Mouse (Mus musculus) neural tube, embryonic 13.5 days (tissue): ENCODE data around the gene Htra2. TPM values are rescaled to one million over a fixed set of nuclear protein-coding genes. Genes with fewer than 3 reads are reported as not detected.

Experiments
- ATAC-seq: fragments of 200-750 bp; cut with Nextera tagmentation; 2 replicates; pipeline ENCODE4 v1.8.0; 2017; ENCODE audit warnings: low read depth, mild to moderate bottlenecking, moderate TSS enrichment, moderate library complexity
- H3K27ac ChIP-seq: fragments of 300-500 bp; sonication (generic); replicated peaks from 2 replicates; pipeline ENCODE4 v1.5.1; 2015; ENCODE audit warnings: moderate library complexity, mild to moderate bottlenecking, inconsistent platforms
- H3K27me3 ChIP-seq: fragments of 300-500 bp; sonication (generic); 2 replicates; pipeline ENCODE4 v1.6.1; 2015; ENCODE audit warnings: mild to moderate bottlenecking, inconsistent platforms
- H3K36me3 ChIP-seq: fragments of 300-500 bp; sonication (generic); 2 replicates; pipeline ENCODE4 v1.6.1; 2015; ENCODE audit warnings: mild to moderate bottlenecking, inconsistent platforms
- H3K4me1 ChIP-seq: fragments of 300-500 bp; sonication (generic); replicated peaks from 2 replicates; pipeline ENCODE4 v1.6.1; 2015; ENCODE audit warnings: inconsistent platforms
- H3K4me2 ChIP-seq: fragments of 300-500 bp; sonication (generic); 2 replicates; pipeline ENCODE4 v1.6.1; 2015; ENCODE audit warnings: inconsistent platforms, mild to moderate bottlenecking, moderate library complexity
- H3K4me3 ChIP-seq: fragments of 300-500 bp; sonication (generic); 2 replicates; pipeline ENCODE4 v1.5.1; 2015; ENCODE audit warnings: mild to moderate bottlenecking, inconsistent platforms
- H3K9ac ChIP-seq: fragments of 300-500 bp; sonication (generic); 2 replicates; pipeline ENCODE4 v1.6.1; 2015; ENCODE audit warnings: moderate library complexity, mild to moderate bottlenecking, inconsistent platforms
- H3K9me3 ChIP-seq: fragments of 300-500 bp; sonication (generic); 2 replicates; pipeline ENCODE4 v1.6.1; 2016; ENCODE audit warnings: inconsistent platforms
- WGBS: fragments of 180-500 bp; shearing (Covaris S2); methylation state at CpG from one replicate; pipeline ENCODE4 v1.1.7; 2015; 5-methylcytosine and 5-hydroxymethylcytosine counted together
- polyA plus RNA-seq: library from polyadenylated mRNA; unstranded; fragments of >200 nt; fragmentation: Nextera tagmentation; extraction: Ambion mirVana; gene quantifications from 2 replicates; pipeline ENCODE4 v1.2.1, GENCODE M21; 2015

The Htra2 gene
- polyA plus RNA-seq, 1 experiment from 2014 or later, result 70.1 TPM

DNA sequence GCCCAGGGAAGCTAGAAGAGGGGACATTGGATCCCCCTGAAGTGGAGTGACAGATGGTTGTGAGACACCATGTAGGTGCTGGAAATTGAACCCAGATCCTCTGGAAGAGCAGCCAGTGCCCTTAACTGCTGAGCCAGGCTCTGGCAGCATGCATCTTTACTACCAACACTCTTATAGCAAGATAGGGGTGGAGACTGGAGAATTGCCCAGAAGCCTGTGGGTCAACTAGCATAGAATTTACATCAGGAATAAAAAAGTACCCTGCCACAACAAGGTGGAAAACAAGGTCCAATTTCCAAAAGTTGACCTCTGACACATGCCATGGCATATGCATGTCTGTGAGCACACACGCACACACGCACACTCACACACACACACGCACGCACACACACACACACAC lies 29.9 kb downstream of the Htra2 start:
- WGBS, result 91% methylated on average over 4 of the region's 4 CpGs
- Histone ChIP-seq H3K36me3 (no peaks in the 10 kb centered on the region), H3K4me2 (no peak overlapping the region), H3K9me3 (no peaks in the 10 kb centered on the region), H3K4me1 (no peaks in the 10 kb centered on the region; the same call in 1 of the 2 replicates), H3K4me3 (no peak overlapping the region), H3K27me3 (peaks cover 11% of the 10 kb centered on the region), H3K27ac (no peak overlapping the region), H3K9ac (no peak overlapping the region)
- ATAC-seq, result no peak

DNA sequence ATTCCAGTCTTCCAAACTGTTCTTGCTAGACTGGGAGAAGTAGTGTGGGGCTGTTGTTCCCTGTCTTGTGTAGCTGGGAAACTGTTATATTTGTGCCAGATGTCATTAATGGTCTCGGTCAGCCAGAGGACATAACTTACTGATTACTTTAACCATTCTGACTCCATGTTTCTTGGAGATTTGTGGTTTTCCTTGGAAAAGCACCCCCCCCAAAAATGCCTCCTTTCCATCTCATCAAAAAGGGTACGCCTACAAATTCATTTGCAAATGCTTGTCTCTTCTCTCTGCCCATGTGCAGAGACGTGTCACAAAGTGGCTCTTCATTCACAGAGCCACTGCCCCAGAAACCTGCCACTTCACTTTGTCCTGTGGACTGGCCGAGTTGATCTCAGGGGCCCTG lies 30.7 kb downstream of the Htra2 start:
- H3K9ac ChIP-seq, result no peak overlapping the region
- no peaks in the 10 kb centered on the region for H3K9me3 ChIP-seq
- H3K27me3 ChIP-seq, result 0 out of 2 replicates have a peak, but pooled peaks cover 3% of the 10 kb centered on the region
- WGBS, result 69% methylated on average over 4 of the region's 4 CpGs
- ATAC-seq, result no peak
- no peak overlapping the region for H3K4me3 ChIP-seq
- H3K4me2 ChIP-seq, result no peak overlapping the region
- no peak overlapping the region for H3K27ac ChIP-seq
- H3K36me3 ChIP-seq, result no peaks in the 10 kb centered on the region
- H3K4me1 ChIP-seq, result no peaks in the 10 kb centered on the region

DNA sequence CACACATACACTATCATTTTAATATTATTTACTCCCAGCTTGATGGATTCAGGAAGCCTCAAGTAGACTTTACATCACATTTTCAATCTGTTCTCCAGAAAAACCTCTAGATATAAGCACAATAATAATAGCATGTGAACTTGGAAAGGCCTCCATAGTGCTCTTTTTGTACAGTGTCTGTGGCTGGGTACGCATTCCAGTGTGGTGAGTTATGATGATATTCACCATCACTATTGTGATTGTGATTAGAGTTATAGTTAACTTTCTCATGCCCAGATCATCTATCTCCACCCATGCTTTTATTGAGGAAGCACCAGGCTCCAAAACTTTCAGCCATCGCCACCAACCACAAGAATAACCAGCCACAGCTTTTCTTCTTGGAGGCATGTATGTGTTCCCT lies 31.3 kb downstream of the Htra2 start:
- Histone ChIP-seq H3K27me3 (no peaks in the 10 kb centered on the region), H3K4me1 (no peaks in the 10 kb centered on the region), H3K9me3 (no peaks in the 10 kb centered on the region), H3K4me3 (no peak overlapping the region), H3K36me3 (no peaks in the 10 kb centered on the region), H3K27ac (no peak overlapping the region), H3K4me2 (no peak overlapping the region), H3K9ac (no peak overlapping the region)
- WGBS, result 95% methylated on average over 2 of the region's 2 CpGs
- no peak for ATAC-seq

DNA sequence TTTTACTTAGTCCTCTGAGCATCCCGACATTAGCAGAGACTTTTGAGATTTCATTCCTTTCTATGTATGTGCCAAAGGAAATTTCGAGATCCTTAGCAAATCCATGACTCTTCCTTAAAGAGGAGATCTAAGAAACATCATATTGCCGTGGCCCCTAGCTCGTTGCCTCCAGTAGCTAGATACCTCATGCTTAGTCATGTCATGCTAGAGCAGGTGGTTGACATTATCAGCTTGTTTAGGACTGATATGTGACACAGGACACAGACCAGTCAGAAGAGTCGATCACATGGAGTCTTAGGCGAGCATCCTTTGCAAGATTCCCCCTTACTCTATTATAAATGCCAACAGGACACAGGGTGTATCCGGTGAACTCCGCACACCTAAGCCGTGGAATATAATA lies 32.1 kb downstream of the Htra2 start:
- no peaks in the 10 kb centered on the region for H3K27me3 ChIP-seq
- H3K9ac ChIP-seq, result no peak overlapping the region
- ATAC-seq, result no peak
- no peaks in the 10 kb centered on the region for H3K4me1 ChIP-seq
- no peaks in the 10 kb centered on the region for H3K9me3 ChIP-seq
- 91% methylated on average over 9 of the region's 9 CpGs for WGBS
- H3K4me2 ChIP-seq, result no peak overlapping the region
- H3K27ac ChIP-seq, result no peak overlapping the region
- H3K4me3 ChIP-seq, result no peak overlapping the region
- H3K36me3 ChIP-seq, result no peaks in the 10 kb centered on the region

DNA sequence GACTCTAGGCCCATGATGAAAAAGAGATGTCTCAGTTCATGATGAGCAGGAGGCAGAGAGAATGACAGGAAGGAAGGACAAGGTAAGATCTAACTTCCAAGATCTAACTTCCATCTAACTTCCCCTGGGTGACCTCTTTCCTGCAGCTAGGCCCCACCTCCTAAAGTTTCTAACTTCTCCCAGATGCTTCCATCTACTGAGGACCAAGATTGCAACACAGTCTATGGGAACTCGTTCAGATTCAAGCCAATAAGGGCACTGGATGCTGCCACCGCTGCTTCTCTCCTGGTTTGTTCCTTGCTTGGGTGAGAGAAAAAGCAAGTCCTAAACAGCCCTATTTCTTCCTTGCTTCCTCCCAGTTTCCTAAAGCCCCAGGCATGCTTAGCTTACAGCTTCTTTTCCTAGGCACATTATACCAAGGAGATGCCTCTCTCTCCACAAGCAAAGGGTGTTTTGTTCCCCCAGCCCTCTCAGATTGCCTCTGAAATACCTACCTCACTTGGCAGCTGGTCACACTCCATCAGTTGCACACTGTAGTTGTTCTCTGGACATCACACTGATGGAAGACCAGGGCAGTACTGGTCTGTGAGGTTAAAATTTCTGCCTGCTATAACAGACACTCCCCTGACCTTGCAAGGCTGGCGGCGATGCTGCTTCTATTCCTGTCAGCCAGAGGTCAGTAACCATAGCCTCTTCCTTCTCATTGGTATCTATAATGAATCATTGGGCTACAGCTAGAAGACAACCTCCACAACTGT lies 34.1 kb downstream of the Htra2 start:
- Histone ChIP-seq H3K4me3 (no peak overlapping the region), H3K9me3 (no peaks in the 10 kb centered on the region), H3K9ac (no peak overlapping the region), H3K36me3 (no peaks in the 10 kb centered on the region), H3K27ac (no peak overlapping the region), H3K4me1 (no peaks in the 10 kb centered on the region), H3K4me2 (no peak overlapping the region), H3K27me3 (no peaks in the 10 kb centered on the region)
- no peak for ATAC-seq
- WGBS, result 87% methylated on average over 4 of the region's 4 CpGs

DNA sequence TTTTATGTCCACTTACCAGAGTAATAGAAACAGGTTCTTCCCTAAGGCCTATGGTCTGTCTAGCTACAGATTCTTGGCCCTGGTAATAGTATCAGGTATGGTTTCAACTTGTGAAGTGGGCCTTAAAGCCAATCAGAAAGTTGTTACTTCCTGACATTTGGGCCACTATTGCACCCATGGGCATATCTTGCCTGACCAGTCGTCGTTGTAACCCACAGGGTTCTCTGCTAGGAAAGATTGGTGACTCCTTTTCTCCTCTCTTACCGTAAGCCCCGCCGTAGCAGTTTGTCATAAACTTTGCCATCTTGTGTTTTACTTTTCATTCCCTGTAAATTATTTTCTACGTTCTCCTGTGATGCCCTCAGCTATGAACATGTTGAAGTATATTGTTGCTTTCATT lies 35.0 kb downstream of the Htra2 start:
- 82% methylated on average over 6 of the region's 6 CpGs for WGBS
- no peak overlapping the region for H3K4me3 ChIP-seq
- no peak overlapping the region for H3K9ac ChIP-seq
- H3K27me3 ChIP-seq, result no peaks in the 10 kb centered on the region
- H3K27ac ChIP-seq, result no peak overlapping the region
- H3K9me3 ChIP-seq, result no peaks in the 10 kb centered on the region
- no peaks in the 10 kb centered on the region for H3K4me1 ChIP-seq
- ATAC-seq, result no peak
- no peak overlapping the region for H3K4me2 ChIP-seq
- no peaks in the 10 kb centered on the region for H3K36me3 ChIP-seq

DNA sequence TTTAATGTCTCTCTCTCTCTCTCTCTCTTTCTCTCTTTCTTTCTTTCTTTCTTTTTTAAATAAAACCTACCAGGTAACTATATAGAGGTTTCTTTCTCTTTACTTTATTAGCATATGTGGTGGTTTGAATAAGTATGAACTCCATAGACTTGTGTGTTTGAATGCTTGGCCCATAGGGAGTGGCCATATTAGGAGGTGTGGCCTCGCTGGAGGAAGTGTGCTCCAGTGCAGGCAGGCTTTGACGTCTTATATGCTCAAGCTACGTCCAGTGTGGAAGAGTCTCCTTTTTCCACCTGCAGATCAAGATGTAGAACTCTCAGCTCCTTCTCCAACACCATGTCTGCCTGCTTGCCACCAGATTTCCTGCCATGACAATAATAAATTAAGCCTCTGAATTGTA lies 36.0 kb downstream of the Htra2 start:
- Histone ChIP-seq H3K4me3 (no peak overlapping the region), H3K27me3 (no peaks in the 10 kb centered on the region), H3K9ac (no peak overlapping the region), H3K27ac (no peak overlapping the region), H3K36me3 (no peaks in the 10 kb centered on the region), H3K4me2 (no peak overlapping the region), H3K4me1 (no peaks in the 10 kb centered on the region), H3K9me3 (no peaks in the 10 kb centered on the region)
- no peak for ATAC-seq
- 79% methylated on average over 3 of the region's 3 CpGs for whole genome bisulfite sequencing

DNA sequence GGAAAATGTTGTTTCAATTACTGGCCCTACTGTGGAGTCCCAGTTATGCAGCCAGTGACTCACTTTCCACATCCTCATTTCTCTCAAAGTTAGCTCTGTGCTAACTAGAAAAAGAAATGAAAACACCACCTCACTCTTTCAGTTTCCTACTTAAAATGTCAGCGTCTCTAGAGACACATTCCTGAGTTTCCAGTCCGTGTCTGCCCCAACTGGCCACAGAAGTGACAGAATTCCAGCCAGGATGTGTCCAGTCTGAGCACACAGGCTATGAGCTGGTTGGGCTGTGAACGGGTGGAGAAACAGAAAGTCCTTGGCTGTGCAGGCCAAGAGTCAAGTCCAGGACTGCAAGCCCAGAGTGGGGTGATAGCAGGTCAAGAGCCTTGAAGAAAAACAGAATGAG lies 37.9 kb downstream of the Htra2 start:
- no peak overlapping the region for H3K4me3 ChIP-seq
- H3K27ac ChIP-seq, result no peak overlapping the region
- WGBS, result 74% methylated on average over 3 of the region's 3 CpGs
- H3K9me3 ChIP-seq, result no peaks in the 10 kb centered on the region
- no peaks in the 10 kb centered on the region for H3K4me1 ChIP-seq
- no peak for ATAC-seq
- H3K4me2 ChIP-seq, result no peak overlapping the region
- no peak overlapping the region for H3K9ac ChIP-seq
- H3K27me3 ChIP-seq, result no peaks in the 10 kb centered on the region
- H3K36me3 ChIP-seq, result no peaks in the 10 kb centered on the region

DNA sequence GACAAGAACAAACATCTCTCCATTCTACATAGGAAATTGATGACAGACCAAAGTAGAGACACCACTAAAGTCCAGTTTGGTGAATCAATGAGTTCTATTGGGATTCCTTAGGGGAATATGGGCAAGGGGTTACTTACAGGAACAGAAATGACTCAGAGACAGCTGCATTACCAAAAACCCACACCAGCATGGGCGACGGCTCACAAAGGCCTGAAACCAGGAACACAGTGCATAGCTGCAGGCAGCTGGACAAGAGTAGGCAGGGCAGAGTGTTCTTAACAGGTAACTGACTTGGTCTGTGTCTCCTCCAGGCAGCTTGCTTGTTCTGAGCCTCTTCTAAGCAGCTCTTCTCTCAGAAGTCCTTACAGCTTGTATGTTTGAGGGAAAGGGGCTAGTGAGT lies 39.3 kb downstream of the Htra2 start:
- no peak overlapping the region for H3K9ac ChIP-seq
- no peaks in the 10 kb centered on the region for H3K4me1 ChIP-seq
- no peak for ATAC-seq
- no peaks in the 10 kb centered on the region for H3K27me3 ChIP-seq
- H3K4me2 ChIP-seq, result no peak overlapping the region
- 90% methylated on average over 2 of the region's 2 CpGs for whole genome bisulfite sequencing
- no peaks in the 10 kb centered on the region for H3K36me3 ChIP-seq
- H3K4me3 ChIP-seq, result no peak overlapping the region
- no peak overlapping the region for H3K27ac ChIP-seq
- no peaks in the 10 kb centered on the region for H3K9me3 ChIP-seq

DNA sequence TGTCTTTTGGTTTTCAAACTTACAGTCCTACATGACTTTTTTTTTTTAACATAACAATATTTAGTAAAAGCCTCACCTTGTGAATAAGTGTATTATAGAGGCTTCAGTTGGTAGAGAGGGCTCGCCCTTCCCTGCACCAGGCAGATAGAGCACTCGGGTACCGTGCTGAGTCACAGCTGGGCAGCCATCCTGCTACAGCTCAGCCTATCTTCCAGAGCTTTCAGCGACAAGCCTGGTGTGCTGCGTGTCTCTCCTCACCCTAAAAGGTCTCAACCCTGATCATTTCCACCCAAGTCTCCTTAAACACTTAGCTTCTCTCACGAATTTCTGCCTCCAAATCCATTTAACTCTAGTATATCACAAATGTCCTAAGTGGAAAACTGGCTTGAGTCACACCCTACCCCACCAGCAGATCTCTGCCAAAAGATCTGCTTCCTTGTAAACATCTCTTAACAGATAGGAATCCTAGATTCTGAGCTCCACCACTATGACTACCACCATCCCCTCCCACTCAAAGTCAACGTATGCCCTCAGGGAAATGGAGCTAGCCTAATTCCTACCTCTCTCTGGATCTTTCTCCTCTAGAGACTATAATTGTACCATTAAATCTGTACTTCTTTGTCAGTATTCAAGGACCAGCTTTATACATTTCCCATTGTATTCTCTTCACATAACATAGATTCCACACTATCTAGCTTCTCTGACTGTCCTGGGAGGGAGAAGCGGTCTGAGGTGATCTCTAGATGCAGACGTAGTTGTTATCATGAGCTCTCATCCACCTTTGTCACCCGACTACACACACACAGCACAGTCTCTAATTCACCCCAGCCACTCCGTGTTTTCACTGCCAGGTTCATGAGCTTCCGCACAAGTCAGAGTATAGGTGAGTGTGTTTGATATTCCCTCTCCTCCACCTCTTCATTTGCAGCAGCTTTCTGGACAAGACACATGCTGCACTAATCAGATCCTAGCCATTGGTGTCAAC lies 40.3 kb downstream of the Htra2 start:
- Histone ChIP-seq H3K9ac (no peak overlapping the region), H3K27ac (no peak overlapping the region), H3K9me3 (no peaks in the 10 kb centered on the region), H3K4me2 (no peak overlapping the region), H3K4me1 (no peaks in the 10 kb centered on the region), H3K4me3 (no peak overlapping the region), H3K27me3 (no peaks in the 10 kb centered on the region), H3K36me3 (no peaks in the 10 kb centered on the region)
- 82% methylated on average over 12 of the region's 12 CpGs for WGBS
- no peak for ATAC-seq

DNA sequence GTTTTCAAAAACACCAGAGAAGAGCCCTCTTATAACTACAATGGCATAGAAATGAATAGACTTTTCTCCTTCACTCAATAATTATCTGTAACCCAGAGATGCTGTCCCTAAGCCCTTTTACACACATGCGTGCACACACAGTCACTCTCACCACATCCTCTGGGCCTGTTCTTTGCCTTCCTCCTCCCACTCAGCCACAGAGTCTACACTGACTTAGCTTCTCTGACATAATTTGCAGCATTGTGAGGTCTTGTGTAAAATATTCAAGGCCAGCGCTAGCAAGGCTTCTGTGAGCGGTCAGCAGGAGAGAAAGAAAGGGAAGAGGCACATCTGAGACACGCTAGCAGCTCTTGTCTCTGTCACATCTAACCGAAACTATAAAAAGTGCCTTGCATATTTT lies 41.6 kb downstream of the Htra2 start:
- H3K4me3 ChIP-seq, result no peak overlapping the region
- no peak for ATAC-seq
- H3K27me3 ChIP-seq, result no peaks in the 10 kb centered on the region
- no peak overlapping the region for H3K9ac ChIP-seq
- H3K4me2 ChIP-seq, result no peak overlapping the region
- H3K27ac ChIP-seq, result no peak overlapping the region
- WGBS, result 78% methylated on average over 5 of the region's 5 CpGs
- H3K9me3 ChIP-seq, result no peaks in the 10 kb centered on the region
- H3K36me3 ChIP-seq, result no peaks in the 10 kb centered on the region
- H3K4me1 ChIP-seq, result no peaks in the 10 kb centered on the region

DNA sequence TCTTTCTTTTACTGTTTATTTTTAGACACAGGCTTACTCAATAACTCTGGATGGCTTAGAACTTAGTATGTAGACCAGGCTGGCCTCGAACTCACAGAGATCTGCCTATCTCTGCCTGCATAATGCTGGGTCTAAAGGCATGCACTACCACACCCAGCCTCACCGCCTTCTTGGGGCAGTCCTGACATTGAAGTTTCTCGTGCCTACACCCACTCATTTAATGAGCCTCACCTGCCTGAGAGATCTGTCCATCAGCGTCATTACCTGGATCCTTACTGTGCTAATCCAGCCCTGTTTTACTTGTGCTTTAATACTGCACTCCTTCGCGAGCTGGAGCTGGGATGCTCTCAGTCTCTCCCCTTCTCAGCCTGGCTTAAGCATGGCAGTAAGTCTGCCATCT lies 43.3 kb downstream of the Htra2 start:
- ATAC-seq, result no peak
- Histone ChIP-seq H3K4me2 (no peak overlapping the region), H3K36me3 (no peaks in the 10 kb centered on the region), H3K9me3 (no peaks in the 10 kb centered on the region), H3K4me1 (no peaks in the 10 kb centered on the region), H3K27me3 (no peaks in the 10 kb centered on the region), H3K27ac (no peak overlapping the region), H3K9ac (no peak overlapping the region), H3K4me3 (no peak overlapping the region)
- 78% methylated on average over 6 of the region's 6 CpGs for WGBS
